In the genomic region with DNA sequence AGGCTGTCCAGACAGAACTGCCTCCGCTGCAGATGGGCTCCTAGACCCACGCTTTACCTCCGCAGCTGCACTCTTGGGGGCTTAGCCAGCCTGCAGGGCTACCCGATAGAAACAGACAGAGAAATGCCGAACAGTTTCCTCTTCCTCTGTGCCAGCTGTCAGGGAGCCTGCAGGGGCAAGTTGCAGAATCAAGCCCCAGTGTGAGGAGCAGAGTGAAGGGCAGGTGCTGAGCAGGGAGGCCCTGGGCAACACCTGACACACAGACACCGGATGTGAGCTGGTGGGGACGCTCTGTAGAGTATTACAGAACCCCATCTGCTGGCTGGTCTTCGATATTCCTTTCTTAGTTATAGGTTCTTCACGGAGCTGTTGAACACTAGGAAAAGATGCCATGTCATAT, we compare ENCODE assay signal across 20 mouse cellular contexts.
DNase-seq lines count a peak whose midpoint lies in the region; ATAC-seq and TF ChIP-seq lines count a peak whose summit lies in the region.
"Had no signal": no experiment of that assay in that cellular context is flagged by ENCODE, and none has a peak within 500 bp of the region (broad histone marks: within the 10 kb centered on the region; RNA-seq: fewer than 3 reads in every experiment).

No protein-coding gene starts in this region.

- DNase-seq in gastrocnemius, postnatal 25 days: peak; percentile 12
- DNase-seq in gastrocnemius, adult 2 months: no peak
- DNase-seq in spleen, postnatal 36 days (ENCODE audit: low spot score in 2 of 2): peak; percentile 3 to 5
- DNase-seq in spleen, postnatal 4 days (ENCODE audit: low spot score in 2 of 2): no peak
- peak; percentile 81 for DNase-seq in thymus, adult 2 months
- no peak for DNase-seq in urinary bladder, adult 18-20 months (ENCODE audit: low spot score in 2 of 2)
- DNase-seq in gastrocnemius, postnatal 36 days: no peak
- DNase-seq: cerebellum, adult 8-10 months; gastrocnemius, postnatal 10 days; kidney, adult 2 months; kidney, postnatal 10 days; lung, embryonic 14.5 days; lung, postnatal 36 days had no signal

- no peak for TF ChIP-seq CTCF in gastrocnemius, adult 2 months (IDR thresholded peaks at IDR 0.05)
- TF ChIP-seq CTCF in thymus, adult 2 months (IDR thresholded peaks at IDR 0.05; ENCODE audit: borderline replicate concordance, control insufficient read depth, extremely low read depth, insufficient read depth, low read length, poor library complexity): peak; percentile 58; the same call in 1 of the 2 replicates

- H3K27ac ChIP-seq in gastrocnemius, adult 2 months: no peak overlapping the region
- peak overlapping the region; percentile 65 for H3K27ac ChIP-seq in thymus, adult 2 months (ENCODE audit: control insufficient read depth, insufficient read depth, low read length)
- H3K27ac ChIP-seq: forebrain, embryonic 13.5 days; hindbrain, embryonic 10.5 days; limb, embryonic 10.5 days had no signal

- H3K4me3 ChIP-seq in gastrocnemius, adult 2 months: no peak overlapping the region
- no peak overlapping the region for H3K4me3 ChIP-seq in thymus, adult 2 months (ENCODE audit: control insufficient read depth, insufficient read depth, low read length)
- H3K4me3 ChIP-seq: erythroblast, embryonic 14.5 days; forebrain, embryonic 13.5 days; hindbrain, embryonic 10.5 days; limb, embryonic 10.5 days had no signal

- intact Hi-C loops in gastrocnemius, adult 2 months (cut with DNase I): no loop called here
- intact Hi-C loops in gastrocnemius, postnatal 36 days (cut with DNase I): no loop called here

- H3K4me1 ChIP-seq in thymus, adult 2 months (replicated peaks; ENCODE audit: control insufficient read depth, insufficient read depth, low read length): peaks cover 24% of the 10 kb centered on the region

- ATAC-seq in megakaryocyte-erythroid progenitor cell, adult 5-6 weeks (replicated peaks; ENCODE audit: low FRiP score, low TSS enrichment, poor library complexity, severe bottlenecking): no peak
- ATAC-seq: forebrain, embryonic 13.5 days; inflammation-experienced regulatory T-cells, adult 6 months; midbrain, embryonic 16.5 days had no signal

- WGBS in thymus, adult 2 months: 19% methylated on average over 9 of the region's 9 CpGs

- H3K36me3 ChIP-seq in thymus, adult 2 months (ENCODE audit: control insufficient read depth, insufficient read depth, low read length): no peaks in the 10 kb centered on the region
- H3K36me3 ChIP-seq: hindbrain, embryonic 10.5 days; limb, embryonic 10.5 days had no signal

- H3K27me3 ChIP-seq in thymus, adult 2 months (ENCODE audit: control insufficient read depth, insufficient read depth, low read length): no peaks in the 10 kb centered on the region
- H3K27me3 ChIP-seq: forebrain, embryonic 13.5 days had no signal

- TF ChIP-seq POLR2A in thymus, adult 2 months (IDR thresholded peaks at IDR 0.05; ENCODE audit: control insufficient read depth, extremely low read depth, insufficient read depth, low read length, poor library complexity): no peak

Comparison
In these comparisons a context has a peak if more than half of its experiments do, and no peak if none do; other contexts are left out.
1. DNase-seq: peak in gastrocnemius, postnatal 25 days (single experiment), spleen, postnatal 36 days (2 of 2) and thymus, adult 2 months (single experiment); none in gastrocnemius, adult 2 months (single experiment), spleen, postnatal 4 days (0 of 2), urinary bladder, adult 18-20 months (0 of 2) and gastrocnemius, postnatal 36 days (0 of 2).